Mouse (Mus musculus) gastrocnemius, adult 2 months (tissue): ENCODE measurements around the gene Gm7029. TPM values are rescaled to one million over a fixed set of nuclear protein-coding genes. Genes with fewer than 3 reads are reported as not detected.
"Not testable (repeated sequence)": the region's sequence is repeated elsewhere in the genome, so short reads cannot be mapped to it uniquely, and the experiment has no call there.

ENCODE experiments used
- DNase-seq: peaks from one replicate; pipeline ENCODE4 v3.0.0; 2022
- H3K27ac ChIP-seq: fragments of 200-600 bp; 2 replicates; pipeline ENCODE4 v1.8.1; 2022; ENCODE audit warnings: mild to moderate bottlenecking
- H3K4me3 ChIP-seq: fragments of 200-600 bp; 2 replicates; pipeline ENCODE4 v1.8.1; 2022; ENCODE audit warnings: mild to moderate bottlenecking, moderate library complexity
- CTCF ChIP-seq: fragments of 200-600 bp; IDR thresholded peaks from 2 replicates; pipeline ENCODE4 v1.8.1; 2022; ENCODE audit warnings: antibody characterized with exemption, mild to moderate bottlenecking, moderate library complexity
- intact Hi-C: fragments of 180-260 bp; cut with DNase I; formaldehyde crosslinking; loops from one replicate; pipeline ENCODE4 v1.15.1; 2025
- total RNA-seq, 2 experiments: library from RNA; stranded (reverse); gene quantifications; 2 replicates each; pipeline ENCODE4 v1.2.3; 2021

Gene Gm7029
- total RNA-seq, 2 experiments from 2014 or later = not detected

DNA sequence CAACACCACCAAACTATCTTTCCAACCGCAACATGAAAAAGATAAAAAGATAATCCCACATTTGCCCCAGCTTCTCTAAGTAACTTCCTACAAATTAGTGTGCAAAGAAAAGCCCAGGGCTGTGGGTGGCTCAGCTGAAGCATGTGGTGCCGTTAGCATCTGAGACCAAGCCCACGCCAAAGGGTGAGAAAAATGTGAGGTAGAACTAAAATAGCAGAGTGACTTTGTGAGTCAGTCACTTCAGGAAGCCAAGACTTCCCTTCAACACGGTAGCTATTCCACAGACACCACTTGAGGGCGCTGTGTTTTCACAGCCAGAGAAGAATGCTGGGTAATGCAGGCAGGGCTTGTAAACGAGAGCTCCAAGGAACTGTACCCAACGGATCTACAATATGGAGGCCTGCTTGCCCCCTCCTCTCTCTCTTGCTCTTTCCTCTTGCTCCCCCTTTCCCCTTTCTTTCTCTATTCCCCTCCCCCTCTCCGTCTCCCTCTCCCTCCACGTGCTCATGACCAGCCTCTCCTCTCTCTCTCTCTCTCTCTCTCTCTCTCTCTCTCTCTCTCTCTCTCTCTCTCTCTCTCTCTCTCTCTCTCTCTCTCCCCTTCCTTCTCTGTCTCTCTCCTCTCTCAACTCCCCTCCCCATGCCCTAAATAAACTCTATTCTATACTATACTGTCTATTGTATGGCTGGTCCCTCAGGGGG, 8.2 kb upstream of the Gm7029 start:
- H3K27ac ChIP-seq = 0 out of 2 replicates have a peak overlapping the region, but pooled peaks have one; percentile 38
- intact Hi-C loops = no loop called here
- TF ChIP-seq CTCF = peak; percentile 67
- H3K4me3 ChIP-seq = peak overlapping the region; percentile 21; the same call in 1 of the 2 replicates
- DNase-seq = peak; percentile 56

GRCm38 (mm10) chr17:33874411-33874810, 774 bp downstream of the Gm7029 start:
- DNase-seq = no peak
- no peak for TF ChIP-seq CTCF

GRCm38 (mm10) chr17:33875797-33876196, 2.2 kb downstream of the Gm7029 start:
- TF ChIP-seq CTCF = peak; percentile 20; the same call in 1 of the 2 replicates
- DNase-seq, H3K4me3 ChIP-seq, intact Hi-C loops, H3K27ac ChIP-seq: not testable (repeated sequence)

More at GRCm38 (mm10) chr17:33874411-33874810, 774 bp downstream of the Gm7029 start:
- Histone ChIP-seq H3K27ac (peak overlapping the region; percentile 73), H3K4me3 (peak overlapping the region; percentile 50)
- intact Hi-C loops = no loop called here

- DNase-seq, H3K4me3 ChIP-seq, H3K27ac ChIP-seq, intact Hi-C loops: not testable (repeated sequence)
Measured at GRCm38 (mm10) chr17:33884320-33884719, 10.7 kb downstream of the Gm7029 start.

DNA sequence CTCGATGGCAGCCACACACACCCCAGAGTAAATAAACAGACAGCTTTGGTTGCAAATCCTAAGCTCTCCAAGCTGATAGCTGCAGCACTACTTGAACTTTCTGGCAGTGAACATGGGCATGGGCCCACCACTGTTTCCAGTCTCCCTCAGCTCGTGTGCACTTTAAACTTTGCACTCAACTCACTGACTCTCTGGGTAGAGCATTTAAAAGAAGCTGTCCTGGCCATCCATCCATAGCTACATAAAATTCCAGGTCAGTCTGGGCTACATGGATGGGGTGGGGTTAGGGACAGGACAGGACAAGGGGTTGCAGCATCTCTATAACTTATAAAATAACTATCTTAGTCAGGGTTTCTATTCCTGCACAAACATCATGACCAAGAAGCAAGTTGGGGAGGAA, 14.2 kb downstream of the Gm7029 start:
- H3K27ac ChIP-seq, DNase-seq, H3K4me3 ChIP-seq, intact Hi-C loops: not testable (repeated sequence)

GRCm38 (mm10) chr17:33888230-33888629, 14.6 kb downstream of the Gm7029 start:
- H3K27ac ChIP-seq, H3K4me3 ChIP-seq, DNase-seq, intact Hi-C loops: not testable (repeated sequence)

- H3K4me3 ChIP-seq = peak overlapping the region; percentile 88
- intact Hi-C loops, DNase-seq: not testable (repeated sequence)
- H3K27ac ChIP-seq = 0 out of 2 replicates have a peak overlapping the region, but pooled peaks have one; percentile 24
Measured at GRCm38 (mm10) chr17:33889941-33890532, 16.4 kb downstream of the Gm7029 start.

DNA sequence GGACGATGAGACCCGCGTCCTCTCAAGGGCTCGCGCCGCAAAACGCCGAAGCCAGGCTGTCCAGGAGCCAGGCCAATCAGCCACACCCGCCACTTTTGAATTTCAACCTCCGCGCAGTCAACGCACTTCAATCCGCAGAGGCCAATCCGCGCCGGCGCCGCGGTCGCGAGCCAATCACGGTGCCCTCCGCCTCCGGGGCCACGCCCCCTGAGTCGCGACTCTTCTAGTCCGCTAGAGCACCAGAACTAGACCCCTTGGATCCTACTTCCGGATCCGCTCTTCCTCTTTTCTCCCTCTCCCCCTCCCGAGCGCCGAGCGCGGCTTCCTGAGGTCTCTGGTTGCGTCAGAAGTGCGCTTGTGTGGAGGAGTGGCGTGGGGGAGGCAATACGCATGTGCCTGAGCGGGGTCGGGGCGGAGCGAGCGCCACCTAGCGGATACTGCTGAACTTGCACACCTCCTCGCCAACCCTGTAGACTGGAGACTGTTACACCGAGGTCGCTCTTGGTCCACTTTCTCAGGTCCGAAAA, 17.0 kb downstream of the Gm7029 start, which contains the start of gene Kifc1:
TSS of gene Kifc1 (minus strand) at position 129 of the 527 bp plus-strand sequence.
- intact Hi-C loops = no loop called here
- Histone ChIP-seq H3K4me3 (peak within 1 kb of the TSS; percentile 88), H3K27ac (peak within 1 kb of the TSS; percentile 73)
- TF ChIP-seq CTCF = no peak; the same call in none of the 2 replicates
- peak; percentile 99 for DNase-seq

DNA sequence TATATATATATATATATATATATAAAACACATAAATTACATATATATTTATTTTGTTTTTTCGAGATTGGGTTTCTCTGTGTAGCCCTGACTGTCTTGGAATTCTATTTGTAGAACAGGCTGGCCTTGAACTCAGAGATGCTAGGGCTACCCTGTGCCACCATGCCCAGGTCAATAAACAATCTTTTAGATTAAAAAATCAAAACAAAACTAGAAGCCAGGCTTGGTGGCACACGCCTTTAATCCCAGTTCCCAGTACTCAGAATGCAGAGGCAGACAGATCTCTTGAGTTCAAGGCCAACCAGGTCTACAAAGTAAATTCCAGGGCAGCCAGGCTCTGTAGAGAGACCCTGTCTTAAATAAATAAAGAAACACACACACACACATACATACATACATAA, 17.7 kb downstream of the Gm7029 start:
- no peak for TF ChIP-seq CTCF
- DNase-seq = no peak
- no peak overlapping the region for H3K4me3 ChIP-seq
- intact Hi-C loops = no loop called here
- no peak overlapping the region for H3K27ac ChIP-seq

DNA sequence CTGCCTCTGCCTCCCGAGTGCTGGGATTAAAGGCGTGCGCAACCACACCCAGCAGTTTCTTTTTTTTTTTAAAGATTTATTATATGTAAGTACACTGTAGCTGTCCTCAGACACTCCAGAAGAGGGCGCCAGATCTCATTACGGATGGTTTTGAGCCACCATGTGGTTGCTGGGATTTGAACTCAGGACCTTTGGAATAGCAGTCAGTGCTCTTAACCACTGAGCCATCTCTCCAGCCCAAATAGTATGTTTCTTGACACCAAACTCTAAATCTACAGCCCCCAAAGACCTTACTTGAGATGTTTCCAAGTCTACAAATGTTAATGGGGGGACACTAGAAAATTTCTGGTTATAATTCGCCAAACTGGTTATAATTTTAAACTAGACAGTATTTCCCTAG, 18.3 kb downstream of the Gm7029 start:
- H3K4me3 ChIP-seq, DNase-seq, H3K27ac ChIP-seq, intact Hi-C loops: not testable (repeated sequence)
- TF ChIP-seq CTCF = peak; percentile 44

- intact Hi-C loops = no loop called here
- TF ChIP-seq CTCF = no peak
- Histone ChIP-seq H3K27ac (no peak overlapping the region), H3K4me3 (no peak overlapping the region)
- DNase-seq = no peak
Measured at GRCm38 (mm10) chr17:33892429-33892828, 18.8 kb downstream of the Gm7029 start.

- DNase-seq, H3K4me3 ChIP-seq, intact Hi-C loops, H3K27ac ChIP-seq: not testable (repeated sequence)
Measured at GRCm38 (mm10) chr17:33893011-33893410, 19.4 kb downstream of the Gm7029 start.

DNA sequence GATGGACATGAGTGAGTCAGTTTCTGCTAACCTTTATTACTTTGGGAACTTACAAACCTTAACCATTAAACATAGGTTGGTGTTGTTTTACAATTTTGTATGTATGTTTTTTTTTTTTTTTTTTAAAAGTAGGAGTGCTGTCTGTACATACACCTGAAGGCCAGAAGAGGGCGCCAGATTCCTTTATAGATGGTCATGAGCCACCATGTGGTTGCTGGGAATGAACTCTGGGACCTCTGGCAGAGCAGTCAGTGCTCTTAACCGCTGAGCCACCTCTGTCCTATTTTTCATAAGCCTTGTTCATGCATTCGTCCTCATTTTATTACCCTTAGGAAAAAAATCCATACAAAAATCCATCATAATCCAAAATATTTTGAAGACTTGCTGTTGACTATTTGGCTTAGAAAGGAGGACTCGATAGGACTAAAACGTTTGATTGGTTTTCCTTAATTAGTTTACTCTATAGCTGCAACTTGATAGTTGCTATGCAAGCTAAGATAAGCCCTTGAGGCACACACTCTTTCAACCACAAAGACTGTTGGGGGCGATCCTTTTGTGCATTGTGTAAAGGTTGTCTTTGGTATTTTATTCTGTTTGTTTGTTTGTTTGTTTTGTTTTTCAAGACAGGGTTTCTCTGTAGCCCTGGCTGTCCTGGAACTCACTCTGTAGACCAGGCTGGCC, 23.6 kb downstream of the Gm7029 start:
- peak; percentile 70 for TF ChIP-seq CTCF
- peak overlapping the region; percentile 38 for H3K27ac ChIP-seq
- no peak for DNase-seq
- intact Hi-C loops = no loop called here
- no peak overlapping the region for H3K4me3 ChIP-seq

DNA sequence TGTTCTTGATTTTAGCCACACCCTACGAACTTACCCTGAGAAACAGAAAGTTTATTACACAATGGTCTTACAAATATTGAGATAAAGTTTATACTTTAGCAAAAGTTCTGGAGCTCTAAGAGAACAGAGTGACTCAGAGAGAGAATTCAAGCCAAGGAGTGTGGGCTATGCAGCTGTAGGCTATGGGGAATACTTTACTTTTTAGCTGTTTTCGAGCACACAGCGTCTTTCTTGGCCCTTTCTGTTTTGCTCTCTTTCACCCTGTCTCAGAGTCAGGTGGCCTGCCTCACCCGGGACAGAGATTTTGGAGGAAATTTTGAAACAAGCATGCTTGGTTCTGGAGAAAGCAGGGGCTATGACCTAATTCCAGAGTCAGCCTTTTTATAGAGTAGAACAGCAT, 24.6 kb downstream of the Gm7029 start:
- DNase-seq, H3K4me3 ChIP-seq, intact Hi-C loops: not testable (repeated sequence)
- peak overlapping the region; percentile 43; the same call in 1 of the 2 replicates for H3K27ac ChIP-seq
